Mouse (Mus musculus) cerebellum, adult 8-10 months (tissue): ENCODE data around the gene Tepsin.

Experiments
- DNase-seq: peaks from one replicate; pipeline ENCODE4 v3.0.0; 2022

Tepsin gene

GRCm38 (mm10) chr11:120110554-120110953, 12.0 kb upstream of the Tepsin start:
- no peak for DNase-seq

GRCm38 (mm10) chr11:120109558-120110210, 11.2 kb upstream of the Tepsin start:
- DNase-seq: no peak

GRCm38 (mm10) chr11:120107796-120108195, 9.3 kb upstream of the Tepsin start:
- no peak for DNase-seq

- no peak for DNase-seq
These were observed 8.5 kb upstream of the Tepsin start for GRCm38 (mm10) chr11:120107026-120107425.

GRCm38 (mm10) chr11:120103431-120103997, 5.0 kb upstream of the Tepsin start:
- DNase-seq: no peak

GRCm38 (mm10) chr11:120101036-120101435, 2.5 kb upstream of the Tepsin start:
- peak; percentile 74 for DNase-seq

GRCm38 (mm10) chr11:120092817-120093591, 5.5 kb downstream of the Tepsin start:
- no peak for DNase-seq

GRCm38 (mm10) chr11:120090661-120091060, 7.9 kb downstream of the Tepsin start:
- DNase-seq: no peak

GRCm38 (mm10) chr11:120086702-120087152, 11.8 kb downstream of the Tepsin start, which contains the start of gene Cep131:
Cep131 (minus strand) TSS chr11:120086827.
- DNase-seq: peak; percentile 97

- peak; percentile 63 for DNase-seq
These were observed 12.5 kb downstream of the Tepsin start for GRCm38 (mm10) chr11:120085891-120086627.

- no peak for DNase-seq
These were observed 18.2 kb downstream of the Tepsin start for GRCm38 (mm10) chr11:120080282-120080681.

GRCm38 (mm10) chr11:120076191-120076590, 22.3 kb downstream of the Tepsin start:
- DNase-seq: no peak

- no peak for DNase-seq
These were observed 25.4 kb downstream of the Tepsin start for GRCm38 (mm10) chr11:120072986-120073647.

- DNase-seq: no peak
These were observed 26.7 kb downstream of the Tepsin start for GRCm38 (mm10) chr11:120071731-120072320.

GRCm38 (mm10) chr11:120071065-120071464, 27.5 kb downstream of the Tepsin start:
- no peak for DNase-seq

GRCm38 (mm10) chr11:120070286-120070930, 28.1 kb downstream of the Tepsin start:
- no peak for DNase-seq

GRCm38 (mm10) chr11:120069261-120069660, 29.3 kb downstream of the Tepsin start:
- DNase-seq: no peak

- no peak for DNase-seq
These were observed 30.7 kb downstream of the Tepsin start for GRCm38 (mm10) chr11:120067834-120068233.

GRCm38 (mm10) chr11:120065291-120065690, 33.2 kb downstream of the Tepsin start:
- DNase-seq: peak; percentile 73

- DNase-seq: no peak
These were observed 33.9 kb downstream of the Tepsin start for GRCm38 (mm10) chr11:120064668-120065040.

- no peak for DNase-seq
These were observed 34.4 kb downstream of the Tepsin start for GRCm38 (mm10) chr11:120064006-120064667.
